Mouse (Mus musculus): ENCODE results near the gene Eif3k. TPM values are rescaled to one million over a fixed set of nuclear protein-coding genes. Genes with fewer than 3 reads are reported as not detected.

Gene Eif3k
- total and polyA plus RNA-seq, 3 experiments: 156 to 221 (median 177) TPM

GRCm38 (mm10) chr7:29014984-29015383 is 33.3 kb upstream of the Eif3k start:
- WGBS: 94% methylated on average over 1 of the region's 1 CpGs
- no peaks in the 10 kb centered on the region for H3K79me2 ChIP-seq (replicated peaks; ENCODE audit: control insufficient read depth, insufficient read depth, low read length)
- no peak overlapping the region for H3K4me3 ChIP-seq
- intact Hi-C loops (cut with DNase I): no loop called here
- TF ChIP-seq EP300 (IDR thresholded peaks at IDR 0.05; ENCODE audit: insufficient read depth, low read depth, low read length) (no peak), CTCF (IDR thresholded peaks at IDR 0.05) (peak; percentile 30)
- no peak overlapping the region for H3K27ac ChIP-seq
- no peak overlapping the region for H3K9ac ChIP-seq (ENCODE audit: low read depth, low read length)
- no peaks in the 10 kb centered on the region for H3K36me3 ChIP-seq (ENCODE audit: control insufficient read depth, insufficient read depth, low read length)
- H3K27me3 ChIP-seq (ENCODE audit: control insufficient read depth, insufficient read depth, low read length): peaks cover 11% of the 10 kb centered on the region
- H3K4me1 ChIP-seq (ENCODE audit: control insufficient read depth, insufficient read depth, low read length): no peaks in the 10 kb centered on the region
- DNase-seq: no peak

- TF ChIP-seq POLR2A (IDR thresholded peaks at IDR 0.05; ENCODE audit: insufficient read depth, low read depth, low read length) (no peak), CTCF (IDR thresholded peaks at IDR 0.05) (no peak), EP300 (IDR thresholded peaks at IDR 0.05; ENCODE audit: insufficient read depth, low read depth, low read length) (no peak)
- Histone ChIP-seq H3K4me1 (ENCODE audit: control insufficient read depth, insufficient read depth, low read length) (no peaks in the 10 kb centered on the region), H3K79me2 (replicated peaks; ENCODE audit: control insufficient read depth, insufficient read depth, low read length) (no peaks in the 10 kb centered on the region), H3K4me3 (no peak overlapping the region), H3K36me3 (ENCODE audit: control insufficient read depth, insufficient read depth, low read length) (no peaks in the 10 kb centered on the region), H3K9ac (ENCODE audit: low read depth, low read length) (no peak overlapping the region), H3K27ac (no peak overlapping the region), H3K27me3 (ENCODE audit: control insufficient read depth, insufficient read depth, low read length) (no peaks in the 10 kb centered on the region)
- intact Hi-C loops (cut with DNase I): no loop called here
- 59% methylated on average over 9 of the region's 9 CpGs for WGBS
- no peak for DNase-seq
Measured at GRCm38 (mm10) chr7:29008714-29009113, 27.1 kb upstream of the Eif3k start.

GRCm38 (mm10) chr7:29008171-29008570 is 26.5 kb upstream of the Eif3k start:
- Histone ChIP-seq H3K9ac (ENCODE audit: low read depth, low read length) (no peak overlapping the region), H3K4me3 (no peak overlapping the region), H3K79me2 (replicated peaks; ENCODE audit: control insufficient read depth, insufficient read depth, low read length) (no peaks in the 10 kb centered on the region), H3K27me3 (ENCODE audit: control insufficient read depth, insufficient read depth, low read length) (no peaks in the 10 kb centered on the region), H3K4me1 (ENCODE audit: control insufficient read depth, insufficient read depth, low read length) (no peaks in the 10 kb centered on the region), H3K27ac (no peak overlapping the region), H3K36me3 (ENCODE audit: control insufficient read depth, insufficient read depth, low read length) (no peaks in the 10 kb centered on the region)
- TF ChIP-seq POLR2A (IDR thresholded peaks at IDR 0.05; ENCODE audit: insufficient read depth, low read depth, low read length): no peak
- no peak for TF ChIP-seq EP300 (IDR thresholded peaks at IDR 0.05; ENCODE audit: insufficient read depth, low read depth, low read length)
- no peak for TF ChIP-seq CTCF (IDR thresholded peaks at IDR 0.05)
- 94% methylated on average over 10 of the region's 10 CpGs for WGBS
- DNase-seq: no peak
- intact Hi-C loops (cut with DNase I): no loop called here

- TF ChIP-seq POLR2A (IDR thresholded peaks at IDR 0.05; ENCODE audit: insufficient read depth, low read depth, low read length) (no peak), EP300 (IDR thresholded peaks at IDR 0.05; ENCODE audit: insufficient read depth, low read depth, low read length) (no peak), CTCF (IDR thresholded peaks at IDR 0.05) (no peak)
- no peaks in the 10 kb centered on the region for H3K27me3 ChIP-seq (ENCODE audit: control insufficient read depth, insufficient read depth, low read length)
- no peak overlapping the region for H3K4me3 ChIP-seq
- H3K27ac ChIP-seq: no peak overlapping the region
- H3K4me1 ChIP-seq (ENCODE audit: control insufficient read depth, insufficient read depth, low read length): no peaks in the 10 kb centered on the region
- H3K79me2 ChIP-seq (replicated peaks; ENCODE audit: control insufficient read depth, insufficient read depth, low read length): no peaks in the 10 kb centered on the region
- intact Hi-C loops (cut with DNase I): no loop called here
- no peak overlapping the region for H3K9ac ChIP-seq (ENCODE audit: low read depth, low read length)
- no peaks in the 10 kb centered on the region for H3K36me3 ChIP-seq (ENCODE audit: control insufficient read depth, insufficient read depth, low read length)
- 61% methylated on average over 9 of the region's 9 CpGs for WGBS
- no peak for DNase-seq
Measured at GRCm38 (mm10) chr7:29007224-29008101, 25.8 kb upstream of the Eif3k start.

- peak overlapping the region; percentile 35; the same call in 1 of the 2 replicates for H3K4me3 ChIP-seq
- TF ChIP-seq POLR2A (IDR thresholded peaks at IDR 0.05; ENCODE audit: insufficient read depth, low read depth, low read length) (no peak), CTCF (IDR thresholded peaks at IDR 0.05) (no peak), EP300 (IDR thresholded peaks at IDR 0.05; ENCODE audit: insufficient read depth, low read depth, low read length) (no peak)
- 9% methylated on average over 43 of the region's 43 CpGs for WGBS
- no peaks in the 10 kb centered on the region for H3K36me3 ChIP-seq (ENCODE audit: control insufficient read depth, insufficient read depth, low read length)
- no peaks in the 10 kb centered on the region for H3K79me2 ChIP-seq (replicated peaks; ENCODE audit: control insufficient read depth, insufficient read depth, low read length)
- no peaks in the 10 kb centered on the region for H3K4me1 ChIP-seq (ENCODE audit: control insufficient read depth, insufficient read depth, low read length)
- intact Hi-C loops (cut with DNase I): no loop called here
- peaks cover 2% of the 10 kb centered on the region; the same call in 1 of the 2 replicates for H3K27me3 ChIP-seq (ENCODE audit: control insufficient read depth, insufficient read depth, low read length)
- DNase-seq: peak; percentile 64 to 65
- no peak overlapping the region for H3K27ac ChIP-seq
- peak overlapping the region; percentile 21 for H3K9ac ChIP-seq (ENCODE audit: low read depth, low read length)
Measured at GRCm38 (mm10) chr7:29000651-29001605, 19.3 kb upstream of the Eif3k start.

All from heart, adult 2 months (tissue).